Mouse (Mus musculus): ENCODE results near the gene Pfdn2.

Gene Pfdn2

DNA sequence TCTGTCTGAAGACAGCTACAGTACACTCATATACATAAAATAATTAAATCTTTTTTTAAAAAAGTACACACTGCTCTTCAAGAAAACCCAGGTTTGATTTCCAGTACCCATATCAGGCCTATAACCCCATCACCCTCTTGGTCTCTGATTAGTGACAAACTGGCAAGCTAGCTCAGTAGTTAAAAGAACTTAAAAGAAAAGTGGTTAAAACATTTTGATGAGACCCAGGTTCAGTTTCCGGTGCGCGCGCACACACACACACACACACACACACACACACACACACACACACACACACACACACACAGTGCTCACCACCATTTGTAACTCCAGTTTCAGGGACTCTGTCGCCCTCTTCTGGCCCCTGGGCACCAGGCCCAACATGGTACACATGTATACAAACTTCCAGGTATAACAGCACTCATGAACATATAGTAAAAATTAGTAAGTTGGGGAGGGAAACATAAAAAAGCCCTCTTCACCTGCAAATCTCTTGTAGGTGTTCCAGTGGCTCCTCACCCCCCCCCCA is 10.4 kb downstream of the Pfdn2 start:
- no peak for DNase-seq (ENCODE audit: low spot score)

DNA sequence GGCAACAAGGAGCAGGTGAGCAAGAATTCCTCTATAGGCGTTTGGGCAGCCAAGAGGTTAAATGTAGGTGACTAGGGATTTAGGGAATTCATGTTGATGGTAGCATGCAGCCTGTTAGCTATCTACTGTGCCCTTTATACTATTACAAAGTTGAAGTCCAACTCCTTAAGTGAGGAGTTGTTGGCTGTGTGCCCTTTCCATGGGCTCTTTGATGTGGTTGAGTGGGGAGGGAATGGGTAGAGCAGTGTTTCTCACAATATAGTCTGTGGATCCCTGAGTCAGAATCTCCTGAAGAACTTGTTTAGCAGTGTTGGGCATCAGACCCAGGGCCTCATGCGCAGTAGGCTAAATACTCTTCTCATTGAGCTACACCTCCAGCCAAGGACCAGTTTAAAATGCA is 11.3 kb downstream of the Pfdn2 start:
- DNase-seq (ENCODE audit: low spot score), result no peak

DNA sequence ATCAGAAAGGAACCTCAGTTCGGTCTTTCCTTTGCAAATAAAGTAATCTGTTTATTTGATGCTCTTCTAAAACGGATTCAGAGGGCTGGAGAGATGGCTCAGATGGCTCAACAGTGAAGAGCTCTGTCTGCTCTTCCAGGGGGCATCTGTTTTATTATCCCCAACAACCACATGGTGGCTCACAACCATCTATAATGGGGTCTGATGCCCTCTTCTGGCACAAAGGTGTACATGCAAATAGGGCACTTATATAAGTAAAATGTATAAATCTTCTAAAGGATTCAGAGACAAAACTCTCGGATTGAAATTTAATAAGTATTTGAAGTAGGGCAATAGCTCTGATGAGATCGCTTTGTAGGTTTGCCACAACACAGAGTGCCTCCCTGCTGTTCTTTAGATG is 13.0 kb downstream of the Pfdn2 start:
- DNase-seq (ENCODE audit: low spot score), result peak; percentile 67

DNA sequence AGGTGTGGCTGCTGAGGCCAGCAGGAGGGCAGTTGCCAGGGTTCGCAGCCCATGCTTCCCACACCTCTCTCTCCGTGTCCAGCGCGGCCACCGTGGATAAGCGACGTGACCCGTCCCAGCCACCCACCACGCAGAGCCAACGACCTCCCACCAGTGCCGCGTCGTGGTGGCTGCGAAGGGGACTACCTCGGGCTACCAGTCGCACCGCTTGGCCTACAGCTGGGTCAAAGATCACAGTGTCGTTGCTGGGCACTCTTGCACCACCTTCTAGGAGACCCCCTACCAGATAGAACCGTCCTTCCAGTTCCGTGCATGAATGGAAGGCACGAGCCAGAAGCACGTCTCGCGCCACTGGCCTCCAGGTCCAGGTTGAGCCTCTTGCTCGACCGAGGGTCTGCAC is 14.8 kb downstream of the Pfdn2 start:
- no peak for DNase-seq (ENCODE audit: low spot score)

DNA sequence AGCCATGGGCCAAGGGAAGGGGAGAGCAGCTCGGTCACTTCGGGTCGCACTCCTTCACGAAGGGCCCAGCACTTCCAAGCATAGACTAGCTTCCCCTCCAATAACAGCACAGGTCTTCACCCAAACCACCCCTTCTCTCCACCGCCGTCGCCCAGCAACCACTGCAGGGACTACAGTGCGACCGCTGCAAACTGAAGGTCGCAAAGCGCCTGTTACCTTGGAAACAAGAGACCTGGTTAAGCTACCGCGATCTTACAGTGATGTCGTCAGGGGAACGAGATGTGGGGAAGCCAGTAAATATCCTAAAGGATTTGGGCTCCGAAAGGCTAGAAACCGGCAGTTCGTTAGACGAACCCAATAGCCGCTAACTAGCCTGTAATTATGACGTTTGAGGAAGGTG is 15.2 kb downstream of the Pfdn2 start, which contains the start of gene Klhdc9:
Gene Klhdc9 (minus strand): TSS at position 143 of the 400 bp plus-strand sequence.
- no peak for DNase-seq (ENCODE audit: low spot score)

DNA sequence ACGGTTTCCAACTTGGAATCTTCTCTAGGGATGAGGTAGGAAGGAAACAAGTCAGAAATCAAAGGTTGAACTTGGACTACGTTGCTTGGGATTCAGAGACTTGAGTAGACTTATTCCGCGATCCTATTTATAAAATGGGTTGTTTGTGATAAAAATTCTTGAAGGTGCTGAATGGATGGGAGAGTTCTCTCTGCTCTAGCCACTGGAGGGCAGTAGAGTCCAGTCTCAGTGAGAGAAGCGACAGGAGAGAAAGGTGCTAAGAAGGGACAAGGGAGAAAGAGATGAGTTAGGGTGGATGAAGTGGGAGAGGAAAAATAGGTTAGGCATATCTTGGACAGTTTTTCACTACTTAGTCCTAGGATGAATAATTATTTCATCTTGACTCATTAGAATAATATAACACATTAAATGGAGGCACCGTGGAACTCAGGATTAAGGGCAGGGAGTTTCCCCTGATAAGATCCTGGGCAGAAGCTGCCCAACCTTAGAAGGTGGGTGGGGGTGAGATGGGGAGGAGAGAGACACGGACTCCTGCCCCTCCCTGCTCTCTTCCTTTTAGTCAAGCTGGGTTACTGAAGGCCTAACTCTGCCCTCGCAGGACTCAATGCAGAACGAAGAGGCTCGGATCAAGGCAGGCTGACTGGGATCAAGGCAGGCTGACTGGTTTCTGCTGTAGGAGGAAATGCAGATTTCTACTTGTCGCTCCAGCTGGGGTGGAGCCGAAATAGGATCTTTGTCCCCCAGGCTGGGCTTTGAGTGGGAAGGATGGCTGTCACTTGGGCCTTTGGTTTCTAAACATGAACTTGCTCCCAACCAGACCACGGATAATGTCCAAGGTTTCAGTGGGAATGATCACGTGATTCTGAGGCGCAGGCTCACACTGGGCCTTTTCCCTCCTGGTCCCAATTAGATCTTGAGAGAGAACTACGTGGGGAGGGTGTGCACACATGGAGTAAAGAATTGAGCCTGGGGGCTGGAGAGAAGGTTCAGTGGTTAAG is 15.9 kb downstream of the Pfdn2 start:
- DNase-seq (ENCODE audit: low spot score), result peak; percentile 85

DNA sequence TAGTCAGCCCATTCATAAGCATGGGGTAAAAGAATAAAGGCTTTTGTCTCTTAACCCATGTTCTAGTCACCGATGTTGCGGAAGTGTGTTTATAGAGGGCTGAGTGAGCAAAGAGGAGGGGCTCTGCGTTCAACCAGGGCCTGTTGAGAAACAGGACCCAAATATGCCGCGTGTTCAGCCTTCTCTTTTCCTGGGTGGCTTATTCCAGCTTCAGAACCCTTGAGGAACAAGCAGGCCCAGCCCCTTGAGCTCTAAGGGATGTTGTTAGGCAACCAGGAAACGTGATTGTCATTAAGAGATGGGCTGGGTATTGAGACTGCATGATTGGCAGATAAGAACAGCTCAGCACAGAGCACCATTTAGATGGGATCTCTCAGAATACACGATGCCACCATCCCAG is 20.5 kb downstream of the Pfdn2 start:
- no peak for DNase-seq (ENCODE audit: low spot score)

DNA sequence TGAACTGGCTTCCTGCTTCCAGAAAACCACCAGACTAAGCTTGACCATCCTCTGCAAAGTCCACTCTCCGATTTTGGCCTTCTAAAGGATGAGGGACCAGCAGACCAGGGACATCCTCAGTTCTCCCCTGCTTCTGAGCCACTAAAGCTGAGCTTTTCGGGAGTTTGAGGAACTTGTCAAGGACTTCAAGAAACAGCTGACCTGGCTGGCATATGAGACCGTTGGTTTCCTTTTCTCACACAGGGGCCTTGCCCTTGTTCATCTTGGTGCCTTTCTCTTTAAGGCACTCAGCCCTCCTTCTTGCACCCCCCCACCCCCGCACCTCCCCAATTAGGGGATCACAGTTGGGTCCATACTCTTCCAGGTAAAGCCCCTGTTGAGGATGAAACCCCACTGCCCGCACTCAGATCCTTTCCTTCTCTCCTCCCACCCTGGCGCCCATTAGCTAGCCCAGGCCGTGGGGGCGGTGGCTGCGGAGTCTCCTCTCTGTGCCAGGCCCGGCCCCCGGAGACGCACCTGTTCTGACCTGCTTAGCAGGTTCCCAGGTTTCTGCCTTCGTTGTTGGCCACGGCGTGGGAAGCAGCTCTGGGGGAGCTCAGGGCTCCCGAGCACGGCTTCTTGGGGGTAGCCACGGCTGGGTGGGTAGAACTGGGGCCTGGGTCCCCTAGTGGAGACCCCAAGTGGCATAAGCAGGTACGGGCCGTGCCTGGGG is 24.5 kb downstream of the Pfdn2 start, which contains the start of gene Nectin4:
Gene Nectin4 (plus strand): TSS at position 255 of the 712 bp plus-strand sequence.
- DNase-seq (ENCODE audit: low spot score), result no peak

DNA sequence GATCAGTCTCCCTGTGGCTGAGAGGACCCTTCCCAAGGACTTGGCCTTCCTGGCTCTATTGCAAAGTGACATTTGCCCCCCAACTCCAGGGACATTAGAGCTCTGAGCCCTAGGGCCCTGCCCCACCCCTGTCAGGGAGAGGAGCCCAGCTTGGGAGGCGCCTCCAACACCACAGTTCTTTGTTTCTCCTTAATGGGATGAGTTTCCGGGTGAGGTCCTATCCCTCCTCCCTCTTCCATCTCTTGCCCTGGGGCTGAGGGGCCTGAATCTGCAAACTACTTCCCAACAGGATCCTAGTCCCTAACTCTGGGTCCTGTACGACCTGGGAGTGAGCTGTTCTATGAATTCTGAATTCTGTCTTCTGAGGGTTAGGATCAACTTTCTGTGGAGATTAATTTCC is 27.4 kb downstream of the Pfdn2 start:
- no peak for DNase-seq (ENCODE audit: low spot score)

DNA sequence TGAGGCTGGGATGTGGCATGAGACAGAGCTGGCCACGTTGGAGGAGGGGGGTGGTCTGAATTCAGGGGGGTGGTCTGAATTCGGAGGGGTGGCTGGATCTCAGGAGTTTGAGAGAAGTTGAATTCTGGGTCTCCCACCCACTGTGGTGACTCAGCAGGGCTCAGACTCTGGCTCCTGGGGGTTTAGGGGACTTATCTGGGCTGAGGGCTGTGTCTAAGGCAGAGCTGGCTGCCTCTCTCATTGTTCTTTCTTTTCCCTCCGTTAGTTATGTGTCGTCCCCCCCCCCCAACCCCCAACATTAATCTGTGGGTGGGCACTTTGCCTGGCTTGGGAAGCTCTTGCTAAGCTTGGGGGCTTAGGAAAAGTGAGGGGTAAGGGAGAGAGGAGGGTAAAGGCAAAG is 28.5 kb downstream of the Pfdn2 start:
- DNase-seq (ENCODE audit: low spot score), result no peak

DNA sequence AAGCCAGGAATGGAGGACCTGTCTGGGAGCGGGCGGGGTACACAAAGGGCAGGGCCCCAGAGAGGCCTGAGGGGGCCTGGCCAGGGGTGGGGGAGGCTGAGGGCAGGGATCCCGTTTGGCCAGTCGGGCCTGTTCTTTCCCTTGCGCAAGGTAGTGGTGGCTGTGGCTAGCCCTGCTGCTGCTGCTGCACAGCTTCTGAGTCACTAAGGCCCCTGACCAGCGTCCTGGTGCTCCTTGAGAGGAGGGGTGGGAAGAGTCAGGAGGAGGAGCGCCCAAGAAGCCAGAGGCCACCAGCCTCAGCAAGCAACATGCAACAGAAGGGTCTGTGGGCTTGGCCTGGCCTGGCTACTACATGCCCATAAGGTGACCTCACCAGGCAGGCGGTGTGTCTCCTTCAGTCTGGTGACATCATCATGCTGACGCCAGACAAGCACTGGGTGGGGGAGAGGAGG is 30.2 kb downstream of the Pfdn2 start:
- peak; percentile 84 for DNase-seq (ENCODE audit: low spot score)

DNA sequence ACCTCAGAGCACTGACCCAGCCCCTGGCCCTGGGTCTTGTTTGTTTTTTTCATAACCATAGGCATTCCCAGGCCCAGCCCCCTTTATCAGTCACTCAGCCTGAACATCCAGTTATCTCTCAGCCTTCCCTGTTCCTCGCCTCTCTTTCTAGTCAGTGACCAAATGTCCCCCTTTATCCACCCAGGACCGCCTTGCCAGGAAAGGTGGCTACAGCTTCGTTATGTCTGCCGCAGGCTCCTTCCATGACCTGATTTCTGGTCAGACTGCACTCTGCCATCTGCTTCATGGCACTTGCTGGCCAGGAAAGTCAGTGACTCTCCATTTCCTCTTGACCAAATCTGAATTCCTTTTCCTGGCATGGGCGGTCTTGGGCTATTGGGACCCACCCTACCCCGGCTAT is 32.8 kb downstream of the Pfdn2 start:
- no peak for DNase-seq (ENCODE audit: low spot score)

DNA sequence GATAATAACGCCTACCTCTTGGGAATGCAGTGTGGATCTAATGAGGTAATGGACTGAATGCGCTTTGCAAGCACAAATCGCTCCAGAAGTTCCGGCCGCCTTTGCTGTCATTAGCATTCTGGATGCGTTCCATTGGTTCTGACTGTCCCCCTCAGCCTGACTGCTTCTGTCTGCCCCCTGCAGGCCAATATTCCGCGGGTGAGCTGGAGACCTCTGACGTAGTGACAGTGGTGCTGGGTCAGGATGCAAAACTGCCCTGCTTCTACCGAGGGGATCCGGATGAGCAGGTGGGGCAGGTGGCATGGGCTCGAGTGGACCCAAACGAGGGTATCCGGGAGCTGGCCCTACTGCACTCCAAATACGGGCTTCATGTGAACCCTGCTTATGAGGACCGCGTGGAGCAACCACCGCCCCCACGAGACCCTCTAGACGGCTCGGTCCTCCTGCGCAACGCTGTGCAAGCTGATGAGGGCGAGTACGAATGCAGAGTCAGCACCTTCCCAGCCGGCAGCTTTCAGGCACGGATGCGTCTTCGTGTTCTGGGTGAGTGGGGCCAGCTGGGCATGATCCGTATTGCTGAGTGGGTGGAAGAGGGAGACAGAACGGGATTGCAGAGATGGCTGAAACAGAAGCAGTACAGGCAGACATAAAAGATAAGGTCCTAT is 34.6 kb downstream of the Pfdn2 start:
- peak; percentile 87 for DNase-seq (ENCODE audit: low spot score)

DNA sequence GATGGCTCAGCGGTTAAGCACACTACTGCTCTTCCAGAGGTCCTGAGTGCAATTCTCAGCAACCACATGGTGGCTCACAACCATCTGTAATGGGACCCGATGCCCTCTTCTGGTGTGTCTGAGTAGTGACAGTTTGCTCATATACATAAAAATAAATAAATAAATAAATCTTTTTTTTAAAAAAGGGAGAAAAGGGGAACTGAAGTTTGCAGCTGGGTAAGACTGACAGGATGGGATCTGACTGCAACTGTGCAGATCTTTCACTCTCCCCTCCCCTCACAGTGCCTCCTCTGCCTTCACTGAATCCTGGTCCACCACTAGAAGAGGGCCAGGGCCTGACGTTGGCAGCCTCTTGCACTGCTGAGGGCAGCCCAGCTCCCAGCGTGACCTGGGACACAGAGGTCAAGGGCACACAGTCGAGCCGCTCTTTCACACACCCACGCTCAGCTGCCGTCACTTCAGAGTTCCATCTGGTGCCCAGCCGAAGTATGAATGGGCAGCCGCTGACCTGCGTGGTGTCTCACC is 36.7 kb downstream of the Pfdn2 start:
- DNase-seq (ENCODE audit: low spot score), result no peak

DNA sequence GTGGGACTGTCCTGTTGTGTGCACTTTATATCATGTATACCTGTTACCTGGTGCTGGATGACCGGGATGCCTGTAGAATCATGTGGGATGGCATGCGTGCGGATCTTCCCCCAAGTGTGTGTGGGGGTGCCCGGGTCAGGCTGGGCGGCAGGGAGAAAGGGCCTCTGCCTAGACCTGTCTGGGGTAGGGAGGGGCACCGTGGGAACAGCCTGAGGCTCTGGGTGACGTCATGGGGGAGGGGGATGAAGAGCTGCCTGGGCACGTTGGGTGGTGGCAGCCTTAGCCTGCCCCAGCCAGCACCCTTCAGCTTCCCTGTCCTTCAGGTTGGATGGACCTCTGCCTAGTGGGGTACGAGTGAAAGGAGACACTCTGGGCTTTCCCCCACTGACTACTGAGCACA is 38.9 kb downstream of the Pfdn2 start:
- DNase-seq (ENCODE audit: low spot score), result no peak

DNA sequence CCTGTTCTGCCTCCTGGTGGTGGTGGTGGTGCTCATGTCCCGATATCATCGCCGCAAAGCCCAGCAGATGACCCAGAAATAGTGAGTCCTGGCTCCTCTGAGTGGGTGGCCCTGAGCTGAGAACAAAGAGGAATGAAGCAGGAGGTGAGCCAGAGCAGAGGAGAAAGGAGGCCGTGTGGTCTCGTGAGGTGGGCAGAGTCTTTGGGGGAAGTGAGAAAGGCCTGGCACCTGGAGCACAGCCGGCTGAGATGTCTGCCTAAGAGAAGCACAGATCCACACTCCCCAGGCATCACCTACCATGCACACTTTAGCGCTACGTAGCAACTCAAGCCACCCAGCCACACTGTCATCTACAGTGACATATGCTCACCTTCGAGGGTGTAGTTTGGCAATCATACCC is 39.7 kb downstream of the Pfdn2 start:
- DNase-seq (ENCODE audit: low spot score), result no peak

DNA sequence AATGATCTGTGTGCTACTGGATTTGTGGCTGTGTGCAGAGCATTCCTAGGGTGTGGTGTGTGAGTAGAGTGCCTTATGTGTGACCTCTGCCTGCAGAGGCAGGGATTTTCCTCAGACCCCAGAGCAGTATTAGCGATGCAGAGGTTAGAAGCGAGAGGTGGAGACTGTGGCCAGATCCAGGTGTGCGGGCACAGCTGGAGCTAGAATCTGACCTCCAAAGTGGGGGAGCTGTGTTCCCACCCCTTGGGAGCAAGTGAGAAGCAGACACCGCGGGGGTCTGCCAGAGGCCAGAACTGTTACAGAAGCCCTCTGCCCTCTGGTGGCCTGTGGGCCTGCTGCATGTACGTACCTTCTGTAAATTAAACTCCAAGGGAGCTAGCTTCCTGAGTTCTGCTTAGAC is 41.6 kb downstream of the Pfdn2 start:
- no peak for DNase-seq (ENCODE audit: low spot score)

DNA sequence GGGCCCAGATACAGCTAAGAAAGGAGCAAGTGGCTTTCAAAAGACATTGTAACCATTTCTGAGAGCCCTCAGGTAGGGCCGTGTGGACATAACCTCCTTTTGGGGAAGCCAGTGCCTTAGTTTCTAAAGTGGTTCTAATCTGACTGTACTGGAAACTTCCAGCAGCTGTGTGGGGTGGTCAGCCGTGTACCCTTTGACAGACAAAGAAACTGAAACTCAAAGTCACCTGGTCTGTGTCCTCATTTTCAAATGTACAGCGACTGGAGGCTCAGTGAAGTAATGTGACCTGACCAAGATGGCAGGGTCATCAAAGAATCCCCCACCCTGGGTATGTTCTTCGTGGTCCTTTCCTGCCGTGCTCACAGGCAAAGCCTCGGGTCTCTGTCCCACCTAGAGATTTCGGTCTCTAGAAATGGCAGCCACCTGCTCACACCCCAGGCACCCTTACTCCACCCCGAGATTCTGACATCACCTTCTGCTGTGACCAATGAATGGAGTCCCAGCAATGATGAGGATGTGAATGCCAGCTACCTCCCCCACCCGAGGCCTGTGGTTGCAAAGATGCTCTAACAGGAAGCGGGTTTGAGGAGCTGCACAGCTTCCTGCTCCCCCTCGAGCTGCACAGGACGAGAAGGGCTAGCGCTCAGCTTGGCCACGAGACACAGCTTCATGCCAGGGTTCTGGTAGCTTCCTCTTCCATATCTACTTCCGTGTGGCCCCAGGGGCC is 43.1 kb downstream of the Pfdn2 start, which contains the start of gene Arhgap30:
Gene Arhgap30 (plus strand): TSS at position 579 of the 727 bp plus-strand sequence.
- DNase-seq (ENCODE audit: low spot score), result no peak

DNA sequence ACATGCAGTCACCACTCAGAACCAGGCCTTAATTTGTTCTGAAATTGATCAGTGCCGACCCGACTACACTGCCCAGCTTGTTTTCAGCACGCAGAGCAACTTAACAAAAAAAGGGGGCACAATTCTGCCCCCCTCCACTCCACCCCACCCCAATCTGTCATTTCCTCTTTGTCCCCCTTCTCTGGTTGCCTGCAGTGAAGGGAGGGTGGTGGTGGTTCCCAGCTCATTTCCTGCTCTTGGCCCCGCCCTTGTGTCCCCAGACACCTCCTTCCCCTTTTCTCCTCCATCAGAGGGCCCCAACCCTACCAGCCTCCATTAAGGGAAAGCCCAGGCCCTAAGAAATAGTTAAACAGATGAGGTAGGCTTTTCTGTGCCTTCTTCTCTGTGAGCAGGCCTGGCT is 44.6 kb downstream of the Pfdn2 start:
- no peak for DNase-seq (ENCODE audit: low spot score)

DNA sequence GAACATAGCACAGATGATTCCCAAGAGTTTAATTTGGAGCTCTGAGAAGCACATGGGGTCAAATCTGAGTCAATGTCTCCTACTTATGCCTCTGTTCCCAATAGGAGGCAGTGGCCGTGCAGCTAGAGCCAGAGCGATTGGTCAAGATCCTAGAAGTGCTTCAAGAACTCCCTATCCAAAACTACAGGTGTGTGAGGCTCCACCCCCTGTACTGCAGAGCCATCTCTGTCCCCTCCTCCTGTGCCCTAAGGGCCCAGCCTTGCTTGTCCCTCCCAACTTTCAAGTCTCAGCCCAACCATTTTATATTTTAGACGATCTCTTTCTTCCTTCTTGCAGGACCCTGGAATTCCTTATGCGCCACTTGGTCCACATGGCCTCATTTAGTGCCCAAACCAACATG is 56.4 kb downstream of the Pfdn2 start:
- no peak for DNase-seq (ENCODE audit: low spot score)

DNA sequence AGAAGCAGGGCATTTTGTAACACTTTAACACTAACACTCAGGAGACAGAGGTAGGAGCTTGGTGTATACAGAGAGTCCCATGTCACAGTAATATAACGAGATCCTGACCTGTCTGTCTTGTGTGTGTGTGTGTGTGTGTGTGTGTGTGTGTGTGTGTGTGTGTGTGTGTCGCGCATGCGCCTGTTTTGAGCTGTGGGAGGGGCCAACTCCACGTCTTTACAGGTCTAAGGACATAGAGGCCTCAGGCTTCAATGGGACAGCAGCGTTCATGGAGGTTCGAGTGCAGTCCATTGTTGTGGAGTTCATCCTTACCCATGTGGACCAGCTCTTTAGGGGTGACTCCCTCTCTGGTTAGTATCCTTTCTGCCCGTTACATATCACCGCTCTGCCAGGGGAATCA is 57.5 kb downstream of the Pfdn2 start:
- no peak for DNase-seq (ENCODE audit: low spot score)
